Mouse (Mus musculus) CH12.LX (cell line): ENCODE data around the gene Ap5b1. TPM values are rescaled to one million over a fixed set of nuclear protein-coding genes. Genes with fewer than 3 reads are reported as not detected.
A peak's percentile ranks its signal among the peaks of the same experiment; 100 is the strongest.

Experiments
- DNase-seq: peaks from one replicate; pipeline ENCODE4 v3.0.0-alpha.2; 2013; ENCODE audit errors: extremely low read depth
- H3K27ac ChIP-seq: 2 replicates; pipeline ENCODE4 v1.5.1; 2012; ENCODE audit warnings: low read depth, mild to moderate bottlenecking, control low read depth, moderate library complexity; ENCODE audit not compliant: insufficient read depth
- H3K27me3 ChIP-seq: replicated peaks from 2 replicates; pipeline ENCODE3; 2012; ENCODE audit warnings: inconsistent platforms
- H3K36me3 ChIP-seq, 2 experiments: replicated peaks in 1 of 2; 2 replicates each; pipeline versions ENCODE3 to v1.6.1; 2012; ENCODE audit warnings: inconsistent platforms in 1 of 2, low read length in 1 of 2, mild to moderate bottlenecking in 1 of 2, mixed read lengths in 1 of 2, moderate library complexity in 1 of 2; ENCODE audit not compliant: control insufficient read depth in 1 of 2, insufficient read depth in 1 of 2
- H3K4me1 ChIP-seq, 2 experiments: 2 replicates each; pipeline ENCODE4 v1.6.1; 2012; ENCODE audit warnings: inconsistent platforms in 1 of 2, moderate library complexity in 1 of 2; ENCODE audit not compliant: insufficient read depth in 2 of 2, control insufficient read depth in 1 of 2
- H3K4me2 ChIP-seq: 2 replicates; pipeline ENCODE4 v1.6.1; 2012; ENCODE audit warnings: low read depth, mild to moderate bottlenecking, control low read depth; ENCODE audit not compliant: poor library complexity, insufficient read depth, severe bottlenecking
- H3K4me3 ChIP-seq, 3 experiments: fragments of 150-350 bp in 1 of 3; sonication (generic) in 1 of 3; replicated peaks in 1 of 3; 2 replicates each; pipeline versions ENCODE3 to v1.5.1; 2011 to 2012; ENCODE audit warnings: low read depth in 2 of 3, low read length in 2 of 3, mild to moderate bottlenecking in 2 of 3, moderate library complexity in 2 of 3, control low read depth in 1 of 3, improper control_type of control experiment in 1 of 3, inconsistent platforms in 1 of 3, mixed read lengths in 1 of 3; ENCODE audit not compliant: poor library complexity in 1 of 3
- H3K79me2 ChIP-seq: replicated peaks from 2 replicates; pipeline ENCODE4 v1.6.1; 2012; ENCODE audit warnings: mild to moderate bottlenecking, moderate library complexity; ENCODE audit not compliant: control insufficient read depth, poor library complexity, insufficient read depth, severe bottlenecking; ENCODE audit errors: extremely low read depth
- H3K9ac ChIP-seq: 2 replicates; pipeline ENCODE4 v1.6.1; 2012; ENCODE audit warnings: low read depth, mild to moderate bottlenecking, control low read depth, moderate library complexity; ENCODE audit not compliant: insufficient read depth
- H3K9me3 ChIP-seq: replicated peaks from 2 replicates; pipeline ENCODE3; 2012; ENCODE audit warnings: low read length, inconsistent platforms, mixed read lengths
- CHD1 ChIP-seq: IDR thresholded peaks from 2 replicates; pipeline ENCODE4 v1.6.1; 2012; ENCODE audit warnings: low read depth, low read length, improper control_type of control experiment, inconsistent platforms
- E2F4 ChIP-seq: IDR thresholded peaks from 2 replicates; pipeline ENCODE4 v1.6.1; 2011; ENCODE audit warnings: low read depth, low read length, improper control_type of control experiment; ENCODE audit not compliant: insufficient replicate concordance
- HCFC1 ChIP-seq: IDR thresholded peaks from 2 replicates; pipeline ENCODE4 v1.6.1; 2012; ENCODE audit warnings: low read depth, mild to moderate bottlenecking, inconsistent platforms, low read length, improper control_type of control experiment
- JUND ChIP-seq: conservative IDR thresholded peaks from 2 replicates; pipeline ENCODE4 v1.6.1; 2011; ENCODE audit warnings: low read depth, low read length, improper control_type of control experiment
- MAX ChIP-seq: IDR thresholded peaks from 2 replicates; pipeline ENCODE4 v1.6.1; 2011; ENCODE audit warnings: low read length, improper control_type of control experiment
- MXI1 ChIP-seq: IDR thresholded peaks from 2 replicates; pipeline ENCODE4 v1.6.1; 2011; ENCODE audit warnings: mild to moderate bottlenecking, low read depth, low read length, improper control_type of control experiment
- NELFE ChIP-seq: IDR thresholded peaks from 2 replicates; pipeline ENCODE4 v1.6.1; 2011; ENCODE audit warnings: low read depth, low read length, improper control_type of control experiment
- PAX5 ChIP-seq: IDR thresholded peaks from 2 replicates; pipeline ENCODE4 v1.6.1; 2012; ENCODE audit warnings: low read length, inconsistent platforms, mixed read lengths
- POLR2A ChIP-seq: IDR thresholded peaks from 2 replicates; pipeline ENCODE4 v1.6.1; 2011; ENCODE audit warnings: low read depth, mild to moderate bottlenecking, improper control_type of control experiment, low read length
- RCOR1 ChIP-seq: conservative IDR thresholded peaks from 2 replicates; pipeline ENCODE4 v1.6.1; 2012; ENCODE audit warnings: low read depth, mild to moderate bottlenecking, inconsistent platforms, low read length, improper control_type of control experiment
- UBTF ChIP-seq: IDR thresholded peaks from 2 replicates; pipeline ENCODE4 v1.6.1; 2012; ENCODE audit warnings: low read depth, mild to moderate bottlenecking, inconsistent platforms, low read length, improper control_type of control experiment, moderate library complexity
- dilution Hi-C: fragments of 300-500 bp; cut with MboI; formaldehyde crosslinking; loops from 2 replicates; pipeline ENCODE4 v1.14.3; 2020; ENCODE audit warnings: low sequenced_read_pairs; ENCODE audit not compliant: extremely low pct_unique_long_range_greater_than_20kb, extremely low pct_ligation_motif_present
- in situ Hi-C: fragments of 300-500 bp; cut with MboI; formaldehyde crosslinking; loops from 3 replicates; pipeline ENCODE4 v1.14.3; 2019; ENCODE audit warnings: low sequenced_read_pairs, low pct_ligation_motif_present, low pct_unique_long_range_greater_than_20kb, mixed read lengths
- polyA plus RNA-seq: library from polyadenylated mRNA; unstranded; fragments of >175 nt; gene quantifications from 2 replicates; pipeline ENCODE4 v1.2.1, GENCODE M21; 2012; ENCODE audit warnings: low read depth; ENCODE audit not compliant: insufficient read length
- total RNA-seq, 2 experiments: library from RNA; depleted of rRNA; stranded (reverse); fragments of 300-350 nt in 1 of 2; fragments of >200 nt in 1 of 2; gene quantifications; 2 replicates each; pipeline ENCODE4 v1.2.3; 2012 to 2014

The Ap5b1 gene
- total and polyA plus RNA-seq, 3 experiments: 3.6 to 9.6 (median 8.5) TPM

GRCm38 (mm10) chr19:5606196-5606595, 38.4 kb downstream of the Ap5b1 start:
- peaks cover 14% of the 10 kb centered on the region for H3K79me2 ChIP-seq
- H3K4me2 ChIP-seq: no peak overlapping the region
- DNase-seq: no peak
- H3K27me3 ChIP-seq: no peaks in the 10 kb centered on the region
- in situ Hi-C loops: no loop called here
- no peak overlapping the region for H3K9ac ChIP-seq
- H3K36me3 ChIP-seq: peaks cover 55 to 62% of the 10 kb centered on the region in 2 experiments
- no peak overlapping the region for H3K27ac ChIP-seq
- H3K9me3 ChIP-seq: no peaks in the 10 kb centered on the region
- H3K4me3 ChIP-seq: no peak overlapping the region
- H3K4me1 ChIP-seq: peaks cover 14 to 45% of the 10 kb centered on the region in 2 experiments
- dilution Hi-C loops: no loop called here
- TF ChIP-seq RCOR1 (no peak), POLR2A (no peak), NELFE (no peak), JUND (no peak), MAX (no peak), CHD1 (no peak), UBTF (no peak)

- H3K9ac ChIP-seq: no peak overlapping the region
- H3K27me3 ChIP-seq: no peaks in the 10 kb centered on the region
- H3K27ac ChIP-seq: no peak overlapping the region
- no peak overlapping the region for H3K4me3 ChIP-seq
- TF ChIP-seq HCFC1: no peak
- no peak for TF ChIP-seq E2F4
- TF ChIP-seq PAX5: no peak
- no peak for DNase-seq
- peaks cover 14 to 36% of the 10 kb centered on the region in 2 experiments for H3K4me1 ChIP-seq
- H3K36me3 ChIP-seq: peaks cover 55 to 62% of the 10 kb centered on the region in 2 experiments
- H3K4me2 ChIP-seq: no peak overlapping the region
- in situ Hi-C loops: no loop called here
- H3K79me2 ChIP-seq: peaks cover 4% of the 10 kb centered on the region; the same call in 1 of the 2 replicates
- dilution Hi-C loops: no loop called here
- no peaks in the 10 kb centered on the region for H3K9me3 ChIP-seq
These were observed 40.0 kb downstream of the Ap5b1 start for GRCm38 (mm10) chr19:5607705-5608410.

DNA sequence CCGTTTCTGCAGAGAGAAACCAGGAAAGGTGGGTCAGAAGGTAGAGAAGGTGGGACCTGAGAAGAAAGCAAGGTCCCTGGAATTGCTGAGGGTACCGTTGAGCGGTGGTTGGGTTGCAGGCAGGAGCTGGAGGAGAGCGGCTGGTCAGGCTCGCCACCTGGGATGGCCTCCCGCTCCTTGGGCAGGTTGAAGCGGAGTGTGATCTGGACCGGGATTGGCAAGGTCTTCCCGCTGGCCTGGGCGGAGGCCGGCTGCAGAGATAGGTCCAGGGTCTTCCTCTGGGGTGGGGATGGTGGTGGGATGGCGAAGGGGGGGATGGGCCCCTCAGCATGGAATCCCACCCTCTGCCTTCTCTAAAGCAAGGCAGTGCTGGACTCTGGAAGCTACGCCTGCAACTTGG, 40.9 kb downstream of the Ap5b1 start:
- no peak for DNase-seq
- Histone ChIP-seq H3K27ac (no peak overlapping the region), H3K27me3 (no peaks in the 10 kb centered on the region), H3K36me3 (peaks cover 48 to 54% of the 10 kb centered on the region in 2 experiments), H3K4me2 (peak overlapping the region; percentile 39), H3K4me3 (peak overlapping the region in 1 of 3 experiments; percentile 71), H3K9ac (peak overlapping the region; percentile 80; the same call in 1 of the 2 replicates), H3K4me1 (peaks cover 10 to 27% of the 10 kb centered on the region in 2 experiments), H3K9me3 (no peaks in the 10 kb centered on the region), H3K79me2 (peaks cover 2% of the 10 kb centered on the region; the same call in 1 of the 2 replicates)
- TF ChIP-seq MXI1: no peak
- dilution Hi-C loops: no loop called here
- in situ Hi-C loops: no loop called here
